Comparison of ENCODE assay signal across 9 mouse cellular contexts in genomic region chr2:13011973-13012372, GRCm38 (mm10). TPM values are rescaled to one million over a fixed set of nuclear protein-coding genes. Genes with fewer than 3 reads are reported as not detected.
DNase-seq lines count a peak whose midpoint lies in the region; ATAC-seq lines count a peak whose summit lies in the region.
"Had no signal": no experiment of that assay in that cellular context is flagged by ENCODE, and none has a peak within 500 bp of the region (broad histone marks: within the 10 kb centered on the region; RNA-seq: fewer than 3 reads in every experiment).

No protein-coding gene starts in this region.

- WGBS in heart, embryonic 13.5 days = 48% methylated on average over 3 of the region's 3 CpGs
- WGBS in embryonic facial prominence, embryonic 10.5 days = 32% methylated on average over 3 of the region's 3 CpGs
- WGBS in hindbrain, embryonic 12.5 days = 32% methylated on average over 3 of the region's 3 CpGs
- WGBS in midbrain, embryonic 15.5 days = 41% methylated on average over 3 of the region's 3 CpGs

- no peaks in the 10 kb centered on the region for H3K36me3 ChIP-seq in heart, embryonic 13.5 days
- no peaks in the 10 kb centered on the region for H3K36me3 ChIP-seq in embryonic facial prominence, embryonic 10.5 days (replicated peaks)
- H3K36me3 ChIP-seq in hindbrain, embryonic 12.5 days = no peaks in the 10 kb centered on the region
- H3K36me3 ChIP-seq in midbrain, embryonic 15.5 days (replicated peaks) = no peaks in the 10 kb centered on the region

- peak overlapping the region; percentile 99 for H3K4me2 ChIP-seq in heart, embryonic 13.5 days
- peak overlapping the region; percentile 100 for H3K4me2 ChIP-seq in hindbrain, embryonic 12.5 days (replicated peaks)
- H3K4me2 ChIP-seq in midbrain, embryonic 15.5 days = peak overlapping the region; percentile 96

- DNase-seq in heart, adult 11 months = no peak
- no peak for DNase-seq in embryonic facial prominence, embryonic 10.5 days (ENCODE audit: low spot score)
- no peak for DNase-seq in cerebellum, postnatal 14 days
- DNase-seq in frontal cortex, postnatal 14 days (ENCODE audit: low spot score in 2 of 2) = no peak
- DNase-seq in kidney, postnatal 4 days = no peak

- no peak overlapping the region for H3K27ac ChIP-seq in heart, embryonic 13.5 days (replicated peaks)
- no peak overlapping the region for H3K27ac ChIP-seq in embryonic facial prominence, embryonic 10.5 days (replicated peaks)
- no peak overlapping the region for H3K27ac ChIP-seq in hindbrain, embryonic 12.5 days
- no peak overlapping the region for H3K27ac ChIP-seq in midbrain, embryonic 15.5 days

- peaks cover 27% of the 10 kb centered on the region for H3K4me1 ChIP-seq in heart, embryonic 13.5 days
- H3K4me1 ChIP-seq in embryonic facial prominence, embryonic 10.5 days = peaks cover 26% of the 10 kb centered on the region
- peaks cover 23% of the 10 kb centered on the region for H3K4me1 ChIP-seq in hindbrain, embryonic 12.5 days
- peaks cover 29% of the 10 kb centered on the region for H3K4me1 ChIP-seq in midbrain, embryonic 15.5 days

- no peaks in the 10 kb centered on the region for H3K9me3 ChIP-seq in heart, embryonic 13.5 days
- H3K9me3 ChIP-seq in embryonic facial prominence, embryonic 10.5 days = no peaks in the 10 kb centered on the region
- H3K9me3 ChIP-seq in hindbrain, embryonic 12.5 days (replicated peaks) = no peaks in the 10 kb centered on the region
- no peaks in the 10 kb centered on the region for H3K9me3 ChIP-seq in midbrain, embryonic 15.5 days

- peaks cover 40% of the 10 kb centered on the region for H3K27me3 ChIP-seq in heart, embryonic 13.5 days (replicated peaks)
- H3K27me3 ChIP-seq in embryonic facial prominence, embryonic 10.5 days (replicated peaks; ENCODE audit: low read depth, poor library complexity, severe bottlenecking) = peaks cover 63% of the 10 kb centered on the region
- H3K27me3 ChIP-seq in hindbrain, embryonic 12.5 days = peaks cover 50% of the 10 kb centered on the region
- H3K27me3 ChIP-seq in midbrain, embryonic 15.5 days (replicated peaks) = peaks cover 32% of the 10 kb centered on the region

- H3K9ac ChIP-seq in heart, embryonic 13.5 days = no peak overlapping the region
- no peak overlapping the region for H3K9ac ChIP-seq in hindbrain, embryonic 12.5 days
- H3K9ac ChIP-seq in midbrain, embryonic 15.5 days = no peak overlapping the region

- H3K4me3 ChIP-seq in heart, embryonic 13.5 days = peak overlapping the region; percentile 67
- H3K4me3 ChIP-seq in embryonic facial prominence, embryonic 10.5 days = peak overlapping the region; percentile 68; the same call in 1 of the 2 replicates
- H3K4me3 ChIP-seq in hindbrain, embryonic 12.5 days = peak overlapping the region; percentile 62; the same call in 1 of the 2 replicates
- peak overlapping the region; percentile 48 for H3K4me3 ChIP-seq in midbrain, embryonic 15.5 days
- H3K4me3 ChIP-seq: myocyte had no signal

- ATAC-seq in heart, embryonic 13.5 days (ENCODE audit: extremely low read depth, insufficient number of reproducible peaks, low FRiP score, low TSS enrichment) = no peak
- ATAC-seq in hindbrain, embryonic 12.5 days (ENCODE audit: low FRiP score) = no peak
- no peak for ATAC-seq in midbrain, embryonic 15.5 days (replicated peaks)

RNA-seq across cellular contexts. Expression of gene C1ql3, which starts 0.4 kb away (rescaled TPM):
- 1.3 and 1.4 TPM in 2 replicates for polyA plus RNA-seq in heart, embryonic 13.5 days (2015; fragmentation: Nextera tagmentation; extraction: Ambion mirVana)
- 0.71 and 1.6 TPM in 2 replicates for polyA plus RNA-seq in embryonic facial prominence, embryonic 10.5 days (2016; fragmentation: Nextera tagmentation; extraction: Ambion mirVana)
- polyA plus RNA-seq in hindbrain, embryonic 12.5 days (2016; fragmentation: Nextera tagmentation; extraction: Ambion mirVana) = 7.6 and 7.8 TPM in 2 replicates
- polyA plus RNA-seq in midbrain, embryonic 15.5 days (2015; fragmentation: Nextera tagmentation; extraction: Ambion mirVana) = 1.8 and 2.3 TPM in 2 replicates
